Comparison of ENCODE assay signal across 14 mouse cellular contexts in the genomic region with DNA sequence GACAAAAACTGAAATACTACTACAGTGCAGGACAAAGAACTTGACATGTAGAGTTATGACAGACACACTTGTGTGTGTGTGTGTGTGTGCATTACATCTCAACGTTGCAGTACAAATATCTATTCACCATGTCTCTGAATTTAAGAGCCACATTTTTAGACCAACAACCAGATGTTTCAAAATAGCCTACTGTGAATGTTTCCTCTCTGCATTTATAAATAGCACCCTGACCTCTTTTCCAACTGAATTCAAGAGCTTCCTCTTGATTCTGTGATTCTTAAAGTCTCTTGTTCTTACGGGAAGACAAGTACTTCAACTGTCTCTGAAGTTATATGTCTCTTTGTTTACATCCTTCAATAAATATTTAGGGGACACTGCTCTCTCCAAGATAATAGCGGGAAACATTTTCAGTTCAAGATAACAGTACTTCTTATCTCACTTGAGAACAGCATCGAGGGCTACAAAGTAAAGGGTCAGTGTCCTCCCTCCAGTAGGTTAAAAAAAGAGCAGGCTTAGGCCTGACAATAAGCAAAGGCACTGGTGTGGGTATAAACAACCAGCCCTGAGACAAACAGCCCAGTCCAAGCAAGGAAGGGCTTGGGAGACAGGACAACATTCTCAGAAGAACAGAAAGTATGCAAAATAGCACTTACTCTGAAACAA. TPM values are rescaled to one million over a fixed set of nuclear protein-coding genes. Genes with fewer than 3 reads are reported as not detected.
A peak's percentile ranks its signal among the peaks of the same experiment; 100 is the strongest.
DNase-seq lines count a peak whose midpoint lies in the region; ATAC-seq and TF ChIP-seq lines count a peak whose summit lies in the region.
"Had no signal": no experiment of that assay in that cellular context is flagged by ENCODE, and none has a peak within 500 bp of the region (broad histone marks: within the 10 kb centered on the region; RNA-seq: fewer than 3 reads in every experiment).

No protein-coding gene starts in this region.

- intact Hi-C loops in gastrocnemius, adult 2 months (cut with DNase I) = no loop called here

- TF ChIP-seq POLR2A in liver, adult 2 months (IDR thresholded peaks at IDR 0.05; ENCODE audit: extremely low read depth, insufficient read depth, low read length) = no peak

- no peaks in the 10 kb centered on the region for H3K9me3 ChIP-seq in liver, embryonic 12.5 days (replicated peaks)
- H3K9me3 ChIP-seq in midbrain, embryonic 13.5 days = no peaks in the 10 kb centered on the region
- H3K9me3 ChIP-seq: midbrain, embryonic 10.5 days; neural tube, embryonic 13.5 days had no signal

- H3K36me3 ChIP-seq in liver, adult 2 months (ENCODE audit: control insufficient read depth, insufficient read depth, low read length) = no peaks in the 10 kb centered on the region
- no peaks in the 10 kb centered on the region for H3K36me3 ChIP-seq in liver, embryonic 12.5 days
- no peaks in the 10 kb centered on the region for H3K36me3 ChIP-seq in midbrain, embryonic 13.5 days
- H3K36me3 ChIP-seq: midbrain, embryonic 10.5 days; neural tube, embryonic 13.5 days had no signal

- no peaks in the 10 kb centered on the region for H3K27me3 ChIP-seq in liver, adult 2 months (ENCODE audit: control insufficient read depth, insufficient read depth, low read length)
- H3K27me3 ChIP-seq in liver, embryonic 12.5 days (replicated peaks) = peaks cover 17% of the 10 kb centered on the region
- peaks cover 11% of the 10 kb centered on the region for H3K27me3 ChIP-seq in midbrain, embryonic 13.5 days

- no peak for ATAC-seq in liver, embryonic 12.5 days
- ATAC-seq in midbrain, embryonic 13.5 days = no peak

- 36% methylated on average over 4 of the region's 4 CpGs for WGBS in liver, adult 2 months
- WGBS in liver, embryonic 12.5 days (ENCODE audit: insufficient replicate concordance) = 7% methylated on average over 4 of the region's 4 CpGs
- WGBS in midbrain, embryonic 13.5 days = 80% methylated on average over 4 of the region's 4 CpGs

- DNase-seq in gastrocnemius, adult 2 months = no peak
- DNase-seq in gastrocnemius, adult 8-10 months (ENCODE audit: low spot score in 2 of 2) = no peak
- DNase-seq in liver, adult 2 months (ENCODE audit: extremely low read depth, low read depth, low spot score) = peak; percentile 46
- peak; percentile 39 to 62 for DNase-seq in lung, adult 18-20 months
- peak; percentile 21 for DNase-seq in naive thymus-derived CD4-positive, alpha-beta T cell, adult 2 months (ENCODE audit: low read depth)
- DNase-seq in layer of hippocampus, adult 9-10 months (ENCODE audit: low spot score) = no peak

- peaks cover 20% of the 10 kb centered on the region for H3K4me1 ChIP-seq in liver, adult 2 months (ENCODE audit: control insufficient read depth, insufficient read depth, low read length)
- H3K4me1 ChIP-seq in liver, embryonic 12.5 days = peaks cover 15% of the 10 kb centered on the region
- H3K4me1 ChIP-seq in midbrain, embryonic 13.5 days (replicated peaks) = peaks cover 7% of the 10 kb centered on the region; the same call in 1 of the 2 replicates

- peak overlapping the region; percentile 72 for H3K27ac ChIP-seq in gastrocnemius, adult 2 months
- peak overlapping the region; percentile 29 for H3K27ac ChIP-seq in liver, adult 2 months (replicated peaks; ENCODE audit: insufficient read depth, low read depth, low read length)
- H3K27ac ChIP-seq in liver, embryonic 12.5 days = no peak overlapping the region
- no peak overlapping the region for H3K27ac ChIP-seq in midbrain, embryonic 13.5 days
- H3K27ac ChIP-seq: midbrain, embryonic 10.5 days; neural tube, embryonic 13.5 days had no signal

- no peak overlapping the region for H3K9ac ChIP-seq in liver, adult 2 months (ENCODE audit: low read depth, low read length)
- H3K9ac ChIP-seq in liver, embryonic 12.5 days = no peak overlapping the region
- H3K9ac ChIP-seq in midbrain, embryonic 13.5 days (replicated peaks) = no peak overlapping the region
- H3K9ac ChIP-seq: neural tube, embryonic 13.5 days had no signal

- TF ChIP-seq CTCF in gastrocnemius, adult 2 months (IDR thresholded peaks at IDR 0.05) = no peak
- no peak for TF ChIP-seq CTCF in liver, adult 2 months (IDR thresholded peaks at IDR 0.05; ENCODE audit: low read depth, low read length)

- peak overlapping the region; percentile 7; the same call in 1 of the 2 replicates for H3K4me3 ChIP-seq in gastrocnemius, adult 2 months
- no peak overlapping the region for H3K4me3 ChIP-seq in liver, adult 2 months (ENCODE audit: insufficient read depth, low read depth, low read length)
- no peak overlapping the region for H3K4me3 ChIP-seq in liver, embryonic 12.5 days
- H3K4me3 ChIP-seq in midbrain, embryonic 13.5 days (replicated peaks) = no peak overlapping the region
- H3K4me3 ChIP-seq: midbrain, embryonic 10.5 days; neural tube, embryonic 13.5 days had no signal

- peaks cover 13% of the 10 kb centered on the region; the same call in 1 of the 2 replicates for H3K79me2 ChIP-seq in liver, adult 2 months (ENCODE audit: control insufficient read depth, insufficient read depth, low read length)

- H3K4me2 ChIP-seq in liver, embryonic 12.5 days = no peak overlapping the region
- no peak overlapping the region for H3K4me2 ChIP-seq in midbrain, embryonic 13.5 days (replicated peaks)
- H3K4me2 ChIP-seq: neural tube, embryonic 13.5 days had no signal

RNA-seq across cellular contexts. Expression of gene Arap2, which starts 3.5 kb away (rescaled TPM):
- total RNA-seq in gastrocnemius, adult 2 months (2021) = 1 to 10 TPM; 1.0 to 1.9 TPM
- total RNA-seq in gastrocnemius, adult 8-10 months (2022) = 1 to 10 TPM in 1 of 4 experiments, under 1 TPM in 3; 0.67 to 1.5 (median 0.77) TPM
- total RNA-seq in liver, adult 2 months (2014; rRNA removed) = 24.0 and 28.9 TPM in 2 replicates
- polyA plus RNA-seq in liver, adult 2 months (2012; rRNA removed) = 1.7 and 2.1 TPM in 2 replicates
- 2.8 and 3.2 TPM in 2 replicates for polyA plus RNA-seq in liver, embryonic 12.5 days (2016; fragmentation: Nextera tagmentation; extraction: Ambion mirVana)
- polyA plus RNA-seq in midbrain, embryonic 13.5 days (2015; fragmentation: Nextera tagmentation; extraction: Ambion mirVana) = 1.0 and 2.5 TPM in 2 replicates
- total RNA-seq: MEL had no signal

RNA-seq across cellular contexts. Expression of gene Dthd1, which starts 51.2 kb away (rescaled TPM):
- not detected for total RNA-seq in gastrocnemius, adult 2 months (2021)
- total RNA-seq in gastrocnemius, adult 8-10 months (2022) = not detected
- total RNA-seq in liver, adult 2 months (2014; rRNA removed) = not detected in 2 replicates
- polyA plus RNA-seq in liver, adult 2 months (2012; rRNA removed) = 0.04 TPM in 1 of 2 replicates, not detected in the other
- not detected in 2 replicates for polyA plus RNA-seq in liver, embryonic 12.5 days (2016; fragmentation: Nextera tagmentation; extraction: Ambion mirVana)
- polyA plus RNA-seq in midbrain, embryonic 13.5 days (2015; fragmentation: Nextera tagmentation; extraction: Ambion mirVana) = not detected in 2 replicates
- total RNA-seq: gastrocnemius, adult 18-20 months; left cerebral cortex, postnatal 25 days; MEL had no signal
- polyA plus RNA-seq: hindbrain, embryonic 11.5 days; midbrain, embryonic 10.5 days; neural tube, embryonic 13.5 days had no signal

Comparison
In these comparisons a context has a peak if more than half of its experiments do, and no peak if none do; other contexts are left out.
1. H3K27ac ChIP-seq: peak in gastrocnemius, adult 2 months (single experiment) and liver, adult 2 months (single experiment); none in liver, embryonic 12.5 days (single experiment) and midbrain, embryonic 13.5 days (single experiment).
2. DNase-seq: peak in liver, adult 2 months (single experiment), lung, adult 18-20 months (2 of 2) and naive thymus-derived CD4-positive, alpha-beta T cell, adult 2 months (single experiment); none in gastrocnemius, adult 2 months (single experiment), gastrocnemius, adult 8-10 months (0 of 2) and layer of hippocampus, adult 9-10 months (single experiment).